Mouse (Mus musculus) frontal cortex, adult 2 months (tissue): ENCODE measurements at regions not wholly inside any gene's neighbourhood (a gene's known extent, or its start where the extent isn't known, plus 50 kb on each side); places are given as distances from the start of the nearest gene placed in this dataset.
"Not testable (repeated sequence)": the region's sequence is repeated elsewhere in the genome, so short reads cannot be mapped to it uniquely, and the experiment has no call there.

Source experiments
- DNase-seq, 2 experiments: peaks; one replicate each; pipeline ENCODE4 v3.0.0; 2022; ENCODE audit warnings: low spot score in 1 of 2; ENCODE audit errors: extremely low spot score in 1 of 2

- peak in 1 of 2 experiments; percentile 20 for DNase-seq
These were observed 178.5 kb upstream of the Ipo5 start for GRCm38 (mm10) chr14:120732400-120733138.

- no peak for DNase-seq
These were observed 169.5 kb upstream of the Ipo5 start for GRCm38 (mm10) chr14:120741492-120742054.

GRCm38 (mm10) chr14:120754011-120754410 lies 157.0 kb upstream of the Ipo5 start:
- DNase-seq: no peak

- DNase-seq: no peak
These were observed 155.6 kb upstream of the Ipo5 start for GRCm38 (mm10) chr14:120755389-120755788.

GRCm38 (mm10) chr14:120758200-120758830 lies 152.7 kb upstream of the Ipo5 start:
- no peak for DNase-seq

- no peak for DNase-seq
These were observed 148.9 kb upstream of the Ipo5 start for GRCm38 (mm10) chr14:120762168-120762567.

GRCm38 (mm10) chr14:120762733-120763132 lies 148.3 kb upstream of the Ipo5 start:
- no peak for DNase-seq

GRCm38 (mm10) chr14:120763796-120764195 lies 147.2 kb upstream of the Ipo5 start:
- DNase-seq: peak in 1 of 2 experiments; percentile 62

GRCm38 (mm10) chr14:120764386-120764785 lies 146.6 kb upstream of the Ipo5 start:
- peak in 1 of 2 experiments; percentile 39 for DNase-seq

GRCm38 (mm10) chr14:120766451-120766850 lies 144.6 kb upstream of the Ipo5 start:
- no peak for DNase-seq

GRCm38 (mm10) chr14:120770579-120770978 lies 140.4 kb upstream of the Ipo5 start:
- no peak for DNase-seq

- not testable (repeated sequence) for DNase-seq
These were observed 138.0 kb upstream of the Ipo5 start for GRCm38 (mm10) chr14:120773001-120773400.

GRCm38 (mm10) chr14:120791828-120792554 lies 119.0 kb upstream of the Ipo5 start:
- DNase-seq: peak; percentile 37 to 57

GRCm38 (mm10) chr14:120797916-120798490 lies 113.0 kb upstream of the Ipo5 start:
- DNase-seq: peak in 1 of 2 experiments; percentile 61

- DNase-seq: no peak
These were observed 107.8 kb upstream of the Ipo5 start for GRCm38 (mm10) chr14:120803191-120803590.

- DNase-seq: no peak
These were observed 107.3 kb upstream of the Ipo5 start for GRCm38 (mm10) chr14:120803739-120804138.

GRCm38 (mm10) chr14:120804183-120804848 lies 106.7 kb upstream of the Ipo5 start:
- no peak for DNase-seq

GRCm38 (mm10) chr14:120805137-120805536 lies 105.9 kb upstream of the Ipo5 start:
- no peak for DNase-seq

- DNase-seq: not testable (repeated sequence)
These were observed 105.0 kb upstream of the Ipo5 start for GRCm38 (mm10) chr14:120805816-120806552.

- DNase-seq: no peak
These were observed 104.5 kb upstream of the Ipo5 start for GRCm38 (mm10) chr14:120806553-120806893.
